Mouse (Mus musculus) forebrain, embryonic 15.5 days (tissue): ENCODE data around the gene Polr3e. TPM values are rescaled to one million over a fixed set of nuclear protein-coding genes. Genes with fewer than 3 reads are reported as not detected.

Experiments used
- ATAC-seq: fragments of 200-750 bp; cut with Nextera tagmentation; replicated peaks from 2 replicates; pipeline ENCODE4 v1.8.0; 2017; ENCODE audit warnings: mild to moderate bottlenecking, moderate TSS enrichment, moderate library complexity
- H3K27ac ChIP-seq: fragments of 300-500 bp; sonication (generic); replicated peaks from 2 replicates; pipeline ENCODE4 v1.5.1; 2015; ENCODE audit warnings: mild to moderate bottlenecking, inconsistent platforms
- H3K27me3 ChIP-seq: fragments of 300-500 bp; sonication (generic); 2 replicates; pipeline ENCODE4 v1.6.1; 2015; ENCODE audit warnings: inconsistent platforms
- H3K36me3 ChIP-seq: fragments of 300-500 bp; sonication (generic); 2 replicates; pipeline ENCODE4 v1.6.1; 2015; ENCODE audit warnings: mild to moderate bottlenecking, inconsistent platforms
- H3K4me1 ChIP-seq: fragments of 300-500 bp; sonication (generic); 2 replicates; pipeline ENCODE4 v1.6.1; 2015; ENCODE audit warnings: inconsistent platforms
- H3K4me2 ChIP-seq: fragments of 300-500 bp; sonication (generic); replicated peaks from 2 replicates; pipeline ENCODE4 v1.6.1; 2015; ENCODE audit warnings: mild to moderate bottlenecking, inconsistent platforms
- H3K4me3 ChIP-seq: fragments of 300-500 bp; sonication (generic); 2 replicates; pipeline ENCODE4 v1.5.1; 2015; ENCODE audit warnings: mild to moderate bottlenecking, inconsistent platforms
- H3K9ac ChIP-seq: fragments of 300-500 bp; sonication (generic); replicated peaks from 2 replicates; pipeline ENCODE4 v1.6.1; 2015; ENCODE audit warnings: mild to moderate bottlenecking, inconsistent platforms
- H3K9me3 ChIP-seq: fragments of 300-500 bp; sonication (generic); 2 replicates; pipeline ENCODE4 v1.6.1; 2016; ENCODE audit warnings: inconsistent platforms
- WGBS: fragments of 180-500 bp; shearing (Covaris S2); methylation state at CpG from one replicate; pipeline ENCODE4 v1.1.7; 2015; ENCODE audit warnings: mixed read lengths; 5-methylcytosine and 5-hydroxymethylcytosine counted together
- polyA plus RNA-seq: library from polyadenylated mRNA; unstranded; fragments of >200 nt; fragmentation: Nextera tagmentation; extraction: Ambion mirVana; gene quantifications from 2 replicates; pipeline ENCODE4 v1.2.1, GENCODE M21; 2015

Polr3e gene
- polyA plus RNA-seq, 1 experiment from 2014 or later: 31.6 TPM

- ATAC-seq: no peak
- no peaks in the 10 kb centered on the region for H3K9me3 ChIP-seq
- WGBS: 22% methylated on average over 11 of the region's 11 CpGs
- H3K4me3 ChIP-seq: no peak overlapping the region
- no peak overlapping the region for H3K9ac ChIP-seq
- peaks cover 16% of the 10 kb centered on the region for H3K4me1 ChIP-seq
- no peak overlapping the region for H3K27ac ChIP-seq
- H3K4me2 ChIP-seq: no peak overlapping the region
- H3K36me3 ChIP-seq: no peaks in the 10 kb centered on the region
- H3K27me3 ChIP-seq: no peaks in the 10 kb centered on the region
Observed at GRCm38 (mm10) chr7:120916262-120916875, 1.2 kb upstream of the Polr3e start.

- Histone ChIP-seq H3K4me1 (peaks cover 16% of the 10 kb centered on the region), H3K4me2 (peak overlapping the region; percentile 10; the same call in 1 of the 2 replicates), H3K9ac (no peak overlapping the region), H3K27me3 (no peaks in the 10 kb centered on the region), H3K4me3 (peak overlapping the region; percentile 72), H3K27ac (peak overlapping the region; percentile 79; the same call in 1 of the 2 replicates), H3K9me3 (no peaks in the 10 kb centered on the region), H3K36me3 (no peaks in the 10 kb centered on the region)
- 8% methylated on average over 12 of the region's 12 CpGs for WGBS
- no peak for ATAC-seq
Observed at GRCm38 (mm10) chr7:120917279-120917591, 309 bp upstream of the Polr3e start.

GRCm38 (mm10) chr7:120918526-120918962 lies 1.0 kb downstream of the Polr3e start:
- whole genome bisulfite sequencing: 7% methylated on average over 10 of the region's 10 CpGs
- Histone ChIP-seq H3K9ac (peak overlapping the region; percentile 74), H3K27me3 (no peaks in the 10 kb centered on the region), H3K36me3 (no peaks in the 10 kb centered on the region), H3K4me3 (peak overlapping the region; percentile 72), H3K27ac (peak overlapping the region; percentile 79), H3K9me3 (no peaks in the 10 kb centered on the region), H3K4me1 (peaks cover 16% of the 10 kb centered on the region), H3K4me2 (peak overlapping the region; percentile 80)
- peak; percentile 59 for ATAC-seq

- Histone ChIP-seq H3K9ac (no peak overlapping the region), H3K36me3 (peaks cover 81% of the 10 kb centered on the region), H3K27me3 (no peaks in the 10 kb centered on the region), H3K4me3 (no peak overlapping the region), H3K4me2 (no peak overlapping the region), H3K9me3 (no peaks in the 10 kb centered on the region), H3K4me1 (no peaks in the 10 kb centered on the region), H3K27ac (no peak overlapping the region)
- no peak for ATAC-seq
- WGBS: 87% methylated on average over 7 of the region's 7 CpGs
Observed at GRCm38 (mm10) chr7:120933110-120933509, 15.6 kb downstream of the Polr3e start.

GRCm38 (mm10) chr7:120933680-120934195 lies 16.2 kb downstream of the Polr3e start:
- 95% methylated on average over 5 of the region's 5 CpGs for WGBS
- H3K4me2 ChIP-seq: no peak overlapping the region
- H3K36me3 ChIP-seq: peaks cover 81% of the 10 kb centered on the region
- no peaks in the 10 kb centered on the region for H3K9me3 ChIP-seq
- no peaks in the 10 kb centered on the region for H3K4me1 ChIP-seq
- H3K27me3 ChIP-seq: no peaks in the 10 kb centered on the region
- no peak overlapping the region for H3K9ac ChIP-seq
- no peak overlapping the region for H3K4me3 ChIP-seq
- no peak for ATAC-seq
- H3K27ac ChIP-seq: no peak overlapping the region

GRCm38 (mm10) chr7:120934716-120935115 lies 17.2 kb downstream of the Polr3e start:
- Histone ChIP-seq H3K9ac (no peak overlapping the region), H3K4me2 (no peak overlapping the region), H3K4me3 (no peak overlapping the region), H3K27me3 (no peaks in the 10 kb centered on the region), H3K27ac (no peak overlapping the region), H3K9me3 (no peaks in the 10 kb centered on the region), H3K36me3 (peaks cover 80% of the 10 kb centered on the region), H3K4me1 (no peaks in the 10 kb centered on the region)
- no peak; the same call in 1 of the 2 replicates for ATAC-seq
- WGBS: 20% methylated on average over 5 of the region's 5 CpGs

GRCm38 (mm10) chr7:120936522-120936921 lies 19.0 kb downstream of the Polr3e start:
- peaks cover 83% of the 10 kb centered on the region for H3K36me3 ChIP-seq
- no peak overlapping the region for H3K4me3 ChIP-seq
- H3K9me3 ChIP-seq: no peaks in the 10 kb centered on the region
- WGBS: 90% methylated on average over 4 of the region's 4 CpGs
- no peak overlapping the region for H3K9ac ChIP-seq
- H3K4me1 ChIP-seq: no peaks in the 10 kb centered on the region
- no peak overlapping the region for H3K27ac ChIP-seq
- no peak overlapping the region for H3K4me2 ChIP-seq
- H3K27me3 ChIP-seq: no peaks in the 10 kb centered on the region
- ATAC-seq: no peak

GRCm38 (mm10) chr7:120938206-120938605 lies 20.7 kb downstream of the Polr3e start:
- no peaks in the 10 kb centered on the region for H3K27me3 ChIP-seq
- H3K27ac ChIP-seq: no peak overlapping the region
- 89% methylated on average over 9 of the region's 9 CpGs for WGBS
- no peaks in the 10 kb centered on the region for H3K4me1 ChIP-seq
- peaks cover 86% of the 10 kb centered on the region for H3K36me3 ChIP-seq
- ATAC-seq: no peak
- H3K4me3 ChIP-seq: no peak overlapping the region
- H3K9ac ChIP-seq: no peak overlapping the region
- H3K4me2 ChIP-seq: no peak overlapping the region
- H3K9me3 ChIP-seq: no peaks in the 10 kb centered on the region

GRCm38 (mm10) chr7:120940343-120940742 lies 22.8 kb downstream of the Polr3e start:
- Histone ChIP-seq H3K9me3 (no peaks in the 10 kb centered on the region), H3K9ac (no peak overlapping the region), H3K36me3 (peaks cover 81% of the 10 kb centered on the region), H3K27me3 (no peaks in the 10 kb centered on the region), H3K27ac (no peak overlapping the region), H3K4me3 (no peak overlapping the region), H3K4me2 (no peak overlapping the region), H3K4me1 (no peaks in the 10 kb centered on the region)
- no peak for ATAC-seq
- WGBS: 94% methylated on average over 12 of the region's 12 CpGs

GRCm38 (mm10) chr7:120941214-120941613 lies 23.7 kb downstream of the Polr3e start:
- no peak overlapping the region for H3K9ac ChIP-seq
- H3K4me2 ChIP-seq: no peak overlapping the region
- H3K36me3 ChIP-seq: peaks cover 81% of the 10 kb centered on the region
- 95% methylated on average over 6 of the region's 6 CpGs for WGBS
- H3K4me1 ChIP-seq: no peaks in the 10 kb centered on the region
- ATAC-seq: no peak
- H3K9me3 ChIP-seq: no peaks in the 10 kb centered on the region
- no peak overlapping the region for H3K4me3 ChIP-seq
- no peaks in the 10 kb centered on the region for H3K27me3 ChIP-seq
- H3K27ac ChIP-seq: no peak overlapping the region

GRCm38 (mm10) chr7:120942506-120942905 lies 25.0 kb downstream of the Polr3e start:
- H3K9ac ChIP-seq: no peak overlapping the region

GRCm38 (mm10) chr7:120943936-120944509 lies 26.5 kb downstream of the Polr3e start:
- H3K4me2 ChIP-seq: no peak overlapping the region
- no peaks in the 10 kb centered on the region for H3K9me3 ChIP-seq
- no peak for ATAC-seq
- H3K9ac ChIP-seq: no peak overlapping the region
- H3K4me3 ChIP-seq: no peak overlapping the region
- H3K27me3 ChIP-seq: no peaks in the 10 kb centered on the region
- H3K27ac ChIP-seq: no peak overlapping the region
- peaks cover 72% of the 10 kb centered on the region for H3K36me3 ChIP-seq
- no peaks in the 10 kb centered on the region for H3K4me1 ChIP-seq
- 85% methylated on average over 7 of the region's 8 CpGs for WGBS

More at GRCm38 (mm10) chr7:120942506-120942905, 25.0 kb downstream of the Polr3e start:
- no peaks in the 10 kb centered on the region for H3K27me3 ChIP-seq
- no peak overlapping the region for H3K4me3 ChIP-seq
- H3K36me3 ChIP-seq: peaks cover 73% of the 10 kb centered on the region
- 61% methylated on average over 1 of the region's 1 CpGs for WGBS
- H3K4me1 ChIP-seq: no peaks in the 10 kb centered on the region
- H3K27ac ChIP-seq: no peak overlapping the region
- H3K4me2 ChIP-seq: no peak overlapping the region
- no peak for ATAC-seq
- H3K9me3 ChIP-seq: no peaks in the 10 kb centered on the region
